Mouse (Mus musculus) adrenal gland, postnatal 25 days (tissue): Measurements from ENCODE around the gene Kcnma1. TPM values are rescaled to one million over a fixed set of nuclear protein-coding genes. Genes with fewer than 3 reads are reported as not detected.
A peak's percentile ranks its signal among the peaks of the same experiment; 100 is the strongest.

Source experiments
- DNase-seq: peaks from one replicate; pipeline ENCODE4 v3.0.0; 2021; ENCODE audit warnings: mixed read lengths
- total RNA-seq: library from RNA; stranded (reverse); gene quantifications from 2 replicates; pipeline ENCODE4 v1.2.3, GENCODE M21; 2021

The Kcnma1 gene
- total RNA-seq, 1 experiment from 2014 or later = 64.0 TPM

GRCm38 (mm10) chr14:23592826-23593447, 421.4 kb downstream of the Kcnma1 start:
- DNase-seq = no peak

- DNase-seq = no peak
Observed at GRCm38 (mm10) chr14:23589744-23590481, 424.4 kb downstream of the Kcnma1 start.

GRCm38 (mm10) chr14:23587451-23587850, 426.8 kb downstream of the Kcnma1 start:
- peak; percentile 51 for DNase-seq

DNA sequence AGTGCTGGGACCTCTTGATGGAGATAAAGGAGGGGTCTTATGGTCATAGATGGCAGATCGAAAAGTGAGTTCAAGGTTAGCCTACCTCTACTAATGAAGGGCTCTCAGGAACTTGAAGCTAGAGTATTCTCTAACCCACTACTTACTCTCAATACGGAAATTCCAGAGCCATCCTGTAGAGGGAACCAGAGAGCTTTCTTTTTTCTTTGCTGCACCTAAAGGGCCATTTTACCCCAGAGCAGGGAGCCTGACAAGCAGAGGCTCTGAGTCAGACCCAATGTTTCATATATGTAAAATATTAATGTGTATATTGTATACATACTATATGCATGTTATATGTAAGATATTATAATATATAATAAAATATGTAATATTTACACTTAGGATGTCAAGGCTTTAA, 431.1 kb downstream of the Kcnma1 start:
- peak; percentile 15 for DNase-seq

DNA sequence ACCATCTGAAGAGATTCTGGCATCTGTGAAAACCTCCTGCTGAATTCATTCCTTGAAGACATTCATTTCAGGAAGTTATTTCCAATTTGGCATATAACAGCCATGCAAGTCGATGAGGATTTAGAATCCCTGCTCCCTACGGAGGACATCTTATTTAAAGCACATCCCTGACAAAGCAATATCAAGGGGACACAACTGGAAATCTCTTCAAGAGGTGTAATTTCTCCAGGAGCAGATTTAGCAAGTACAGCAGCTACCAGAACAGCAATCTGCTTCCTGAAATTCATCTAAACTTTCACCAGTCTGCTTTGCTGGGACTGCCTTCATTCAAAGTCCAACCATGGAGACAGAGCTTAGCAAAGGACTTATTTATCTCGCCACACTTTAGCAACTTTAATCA, 433.0 kb downstream of the Kcnma1 start:
- no peak for DNase-seq

DNA sequence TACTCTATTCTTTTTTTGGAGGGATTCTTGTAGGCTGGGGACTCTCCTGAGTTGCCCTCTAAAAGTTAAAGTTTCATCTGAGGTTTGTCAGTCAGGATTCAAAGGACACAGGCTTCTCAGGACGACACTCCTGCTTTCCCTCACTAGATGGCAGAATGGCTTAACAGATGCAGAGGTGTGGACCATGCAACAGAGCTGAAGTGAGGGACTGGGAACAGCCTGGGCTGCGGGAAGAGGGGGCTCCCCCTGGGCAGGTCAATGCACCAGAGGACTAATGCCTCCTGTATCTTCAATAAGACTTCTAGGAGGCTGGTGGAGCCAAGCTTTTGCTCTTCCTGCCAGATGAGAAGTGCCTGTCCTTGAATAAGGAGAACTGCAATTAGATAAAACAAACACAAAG, 438.3 kb downstream of the Kcnma1 start:
- peak; percentile 18 for DNase-seq

GRCm38 (mm10) chr14:23574136-23574535, 440.2 kb downstream of the Kcnma1 start:
- peak; percentile 4 for DNase-seq

- no peak for DNase-seq
Observed at GRCm38 (mm10) chr14:23573385-23573784, 440.9 kb downstream of the Kcnma1 start.

- no peak for DNase-seq
Observed at GRCm38 (mm10) chr14:23572778-23573177, 441.5 kb downstream of the Kcnma1 start.

DNA sequence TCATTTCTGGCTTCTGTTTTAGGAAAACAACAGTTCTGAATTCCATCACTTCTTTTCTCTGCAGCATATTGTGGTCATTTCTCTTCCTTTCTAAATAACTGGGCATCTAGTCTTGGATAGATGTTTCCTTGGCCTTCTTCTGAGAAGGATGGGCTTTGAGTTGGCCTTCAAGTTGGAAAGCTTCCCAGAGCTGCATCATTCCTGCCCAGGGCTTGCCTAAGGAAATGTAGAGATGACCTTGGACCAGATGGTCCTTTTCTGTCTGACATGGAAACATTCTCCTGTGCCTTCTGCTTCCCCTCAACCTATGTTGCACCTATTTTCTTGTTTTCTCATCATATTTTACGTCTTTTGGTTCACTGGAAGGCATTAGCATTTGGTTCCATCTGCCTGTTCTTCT, 444.0 kb downstream of the Kcnma1 start:
- DNase-seq = peak; percentile 4

GRCm38 (mm10) chr14:23565931-23566330, 448.4 kb downstream of the Kcnma1 start:
- DNase-seq = no peak

DNA sequence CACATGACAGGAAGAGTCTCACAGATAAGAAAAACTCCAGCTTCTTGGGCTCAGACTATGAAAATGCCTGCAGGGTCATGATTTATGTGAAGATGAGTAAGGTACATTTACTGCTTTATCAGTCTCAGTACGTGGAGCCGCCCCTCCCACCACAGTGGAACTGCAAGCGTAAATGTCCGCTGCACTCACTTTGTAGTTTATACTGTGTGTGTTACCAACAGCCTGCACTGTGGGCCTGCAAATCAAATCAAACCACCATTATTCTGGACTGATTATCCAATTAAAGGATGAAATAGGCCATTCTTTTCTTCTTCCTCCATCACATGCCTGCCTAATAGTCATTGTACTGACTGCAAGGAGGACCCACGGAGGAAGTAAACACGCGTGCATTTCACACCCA, 449.8 kb downstream of the Kcnma1 start:
- DNase-seq = no peak

GRCm38 (mm10) chr14:23563180-23563579, 451.1 kb downstream of the Kcnma1 start:
- DNase-seq = no peak

GRCm38 (mm10) chr14:23555647-23556046, 458.6 kb downstream of the Kcnma1 start:
- DNase-seq = no peak

- no peak for DNase-seq
Observed at GRCm38 (mm10) chr14:23552252-23552974, 461.9 kb downstream of the Kcnma1 start.

DNA sequence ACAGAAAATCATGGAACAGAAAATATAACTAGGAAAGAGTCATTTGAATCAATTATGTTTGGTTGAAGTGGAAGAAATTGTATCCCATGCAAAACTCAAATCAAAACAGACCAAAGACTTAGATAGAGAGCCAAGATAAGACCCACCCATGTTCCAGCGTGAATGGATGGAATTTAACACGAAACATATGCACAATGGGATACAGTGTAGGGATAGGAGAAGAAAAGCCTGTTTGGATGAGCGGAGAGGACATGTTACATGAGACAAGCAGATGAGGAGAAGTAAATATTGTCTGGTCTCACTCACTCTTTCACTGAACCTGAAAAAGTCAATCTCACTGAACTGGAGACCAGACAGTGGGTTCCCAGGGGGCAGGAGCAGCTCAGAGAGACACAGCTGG, 463.8 kb downstream of the Kcnma1 start:
- no peak for DNase-seq

DNA sequence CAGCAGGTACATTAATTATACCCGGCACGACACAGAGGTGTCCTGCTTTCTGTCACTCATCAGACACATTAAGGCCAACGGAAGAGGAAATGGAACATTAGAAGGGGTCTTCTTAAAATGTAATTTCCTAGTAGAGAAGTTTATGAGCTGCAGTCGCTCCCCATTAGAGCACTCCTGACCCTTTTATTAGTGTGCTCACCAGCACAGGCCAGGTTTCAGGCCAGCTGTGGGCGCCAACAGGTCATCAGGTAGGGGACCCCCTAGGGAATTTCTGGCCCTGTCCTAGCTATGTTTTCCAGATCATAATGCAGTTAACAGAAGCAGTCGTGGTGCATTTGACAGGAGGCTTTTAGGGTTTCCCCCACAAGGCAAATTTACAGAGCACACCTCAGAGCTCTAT, 472.2 kb downstream of the Kcnma1 start:
- no peak for DNase-seq

GRCm38 (mm10) chr14:23539621-23540020, 474.7 kb downstream of the Kcnma1 start:
- DNase-seq = no peak

DNA sequence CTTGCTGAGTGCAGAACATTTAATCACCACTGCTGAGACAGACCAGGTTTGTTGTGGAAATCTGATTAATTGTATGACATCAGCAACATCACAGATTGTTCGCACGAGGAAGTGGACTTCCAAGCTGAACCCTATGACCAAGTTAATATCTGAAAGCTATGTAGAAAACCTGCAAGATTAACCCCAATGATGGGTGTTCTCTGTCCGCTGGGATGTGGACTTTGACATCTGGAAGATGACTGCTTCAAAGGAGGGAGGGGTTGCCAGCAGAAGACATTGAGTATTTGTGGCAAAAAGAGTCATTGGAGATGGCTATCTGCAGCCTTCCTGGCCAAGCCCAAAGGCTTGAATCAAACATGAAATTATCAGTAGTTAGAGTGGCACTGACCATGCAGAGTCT, 480.9 kb downstream of the Kcnma1 start:
- no peak for DNase-seq

- DNase-seq = no peak
Observed at GRCm38 (mm10) chr14:23531735-23532525, 482.4 kb downstream of the Kcnma1 start.

DNA sequence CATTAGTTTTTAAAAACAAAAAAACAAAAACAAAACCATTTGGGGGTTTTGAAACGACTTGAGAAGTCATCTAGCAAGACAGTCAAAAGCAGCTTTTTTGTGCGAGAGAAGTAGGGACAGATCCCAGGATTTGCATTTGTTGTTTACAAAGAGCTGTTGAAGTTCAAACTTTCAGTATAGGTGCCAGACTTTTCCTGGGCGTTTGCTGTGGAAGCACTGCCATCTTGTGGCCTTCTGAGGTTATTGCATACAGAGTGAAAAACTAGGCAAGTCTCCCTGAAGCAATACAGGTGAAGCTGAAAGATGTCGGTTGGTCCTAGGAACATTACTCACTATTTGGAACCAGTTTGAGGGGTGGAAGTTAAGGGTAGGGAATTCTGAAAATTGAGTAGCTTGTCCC, 484.6 kb downstream of the Kcnma1 start:
- peak; percentile 41 for DNase-seq

GRCm38 (mm10) chr14:23529229-23529628, 485.1 kb downstream of the Kcnma1 start:
- no peak for DNase-seq

- DNase-seq = no peak
Observed at GRCm38 (mm10) chr14:23525910-23526309, 488.4 kb downstream of the Kcnma1 start.
